ENCODE assay signal across 8 mouse cellular contexts in the genomic region with DNA sequence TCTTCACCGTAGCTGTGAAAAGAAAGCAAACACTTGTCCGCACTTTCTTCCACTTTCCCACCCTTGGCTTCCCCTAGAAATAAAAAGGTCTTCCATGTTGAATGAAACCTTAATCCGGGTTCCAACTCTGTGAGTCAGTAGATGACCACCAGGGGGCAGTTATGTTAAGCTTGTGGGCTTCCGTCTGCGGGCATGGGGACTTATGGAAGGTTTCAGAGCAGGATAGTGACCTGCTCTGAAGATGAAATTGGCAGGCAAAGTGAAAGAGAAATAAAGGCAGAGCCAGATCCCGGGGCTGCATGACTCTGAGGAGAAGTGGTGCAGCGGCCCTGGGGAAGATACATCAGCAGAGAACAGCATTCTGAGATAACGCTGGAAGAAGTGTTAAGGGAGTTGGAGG.
DNase-seq lines count a peak whose midpoint lies in the region; ATAC-seq and TF ChIP-seq lines count a peak whose summit lies in the region.

No protein-coding gene starts in this region.

- no peaks in the 10 kb centered on the region for H3K79me2 ChIP-seq in MEL (ENCODE audit: control insufficient read depth, insufficient read depth, low read length, poor library complexity)

- H3K4me2 ChIP-seq in forebrain, embryonic 16.5 days (ENCODE audit: low read length), result no peak overlapping the region
- H3K4me2 ChIP-seq in lung, embryonic 16.5 days (ENCODE audit: low read depth, low read length), result peak overlapping the region; percentile 42

- peak overlapping the region in 1 of 2 experiments; percentile 1; a peak in 1 of 4 replicates for H3K4me3 ChIP-seq in MEL (ENCODE audit: control insufficient read depth in 1 of 2, insufficient read depth in 1 of 2, low read depth in 2 of 2, low read length in 2 of 2)
- no peak overlapping the region for H3K4me3 ChIP-seq in forebrain, embryonic 16.5 days (replicated peaks; ENCODE audit: low read length)
- no peak overlapping the region for H3K4me3 ChIP-seq in lung, embryonic 16.5 days (ENCODE audit: low read length)

- peak; percentile 83 for TF ChIP-seq RAD21 in MEL (IDR thresholded peaks at IDR 0.05; ENCODE audit: low read depth, low read length)

- H3K36me3 ChIP-seq in MEL (ENCODE audit: control insufficient read depth in 1 of 2, insufficient read depth in 2 of 2, low read length in 2 of 2), result no peaks in the 10 kb centered on the region
- no peaks in the 10 kb centered on the region for H3K36me3 ChIP-seq in forebrain, embryonic 16.5 days (ENCODE audit: control insufficient read depth, insufficient read depth)
- H3K36me3 ChIP-seq in lung, embryonic 16.5 days (ENCODE audit: control insufficient read depth, insufficient read depth, low read length), result no peaks in the 10 kb centered on the region

- ATAC-seq in forebrain, embryonic 16.5 days, result peak; percentile 79
- ATAC-seq in lung, embryonic 16.5 days (ENCODE audit: low read depth), result peak; percentile 84

- H3K9me3 ChIP-seq in MEL (replicated peaks; ENCODE audit: insufficient read depth, low read length), result no peaks in the 10 kb centered on the region
- no peaks in the 10 kb centered on the region for H3K9me3 ChIP-seq in forebrain, embryonic 16.5 days (ENCODE audit: control insufficient read depth, low read length)
- no peaks in the 10 kb centered on the region for H3K9me3 ChIP-seq in lung, embryonic 16.5 days (ENCODE audit: control insufficient read depth, low read length)

- WGBS in forebrain, embryonic 16.5 days, result 28% methylated on average over 8 of the region's 8 CpGs
- WGBS in lung, embryonic 16.5 days, result 13% methylated on average over 8 of the region's 8 CpGs

- TF ChIP-seq POLR2A in MEL (IDR thresholded peaks at IDR 0.05; ENCODE audit: control insufficient read depth in 1 of 2, insufficient read depth in 1 of 2, low read depth in 1 of 2, low read length in 2 of 2, poor library complexity in 1 of 2), result no peak

- peak; percentile 65 for DNase-seq in MEL (ENCODE audit: low read depth, low spot score)
- peak; percentile 25 for DNase-seq in c-Kit-positive CD71-positive TER-119-positive erythroid progenitor cells, embryonic 14.5 days (ENCODE audit: low spot score)
- peak; percentile 54 for DNase-seq in heart, postnatal 25 days (ENCODE audit: low spot score)
- peak; percentile 40 to 88 for DNase-seq in layer of hippocampus, adult 18-20 months (ENCODE audit: low spot score in 2 of 2)
- DNase-seq in retina, embryonic 14.5 days (ENCODE audit: low spot score), result peak; percentile 94
- peak; percentile 53 to 56 for DNase-seq in urinary bladder, postnatal 36 days (ENCODE audit: low spot score in 2 of 2)

- peak; percentile 23 to 79 (median 65); a peak in 5 of 6 replicates for TF ChIP-seq CTCF in MEL (IDR thresholded peaks at IDR 0.05 in 2 of 3, conservative IDR thresholded peaks at IDR 0.05 in 1 of 3; ENCODE audit: control insufficient read depth in 1 of 3, insufficient read depth in 1 of 3, low read depth in 2 of 3, low read length in 3 of 3, poor library complexity in 1 of 3, severe bottlenecking in 1 of 3)

- no peak overlapping the region for H3K27ac ChIP-seq in MEL (ENCODE audit: control insufficient read depth, low read depth, low read length)
- H3K27ac ChIP-seq in forebrain, embryonic 16.5 days (ENCODE audit: low read length), result no peak overlapping the region
- no peak overlapping the region for H3K27ac ChIP-seq in lung, embryonic 16.5 days (ENCODE audit: low read length)

- intact Hi-C loops in heart, postnatal 25 days (cut with DNase I), result loop anchor here (10.0 kb wide), 2 partner anchors 83 to 1107 kb away; no protein-coding TSS in a partner anchor

- H3K9ac ChIP-seq in MEL (ENCODE audit: control insufficient read depth, low read depth, low read length, poor library complexity, severe bottlenecking), result no peak overlapping the region
- no peak overlapping the region for H3K9ac ChIP-seq in forebrain, embryonic 16.5 days (replicated peaks; ENCODE audit: low read depth, low read length)
- H3K9ac ChIP-seq in lung, embryonic 16.5 days (ENCODE audit: low read length), result no peak overlapping the region

- no peaks in the 10 kb centered on the region for H3K27me3 ChIP-seq in MEL (ENCODE audit: control insufficient read depth in 1 of 2, insufficient read depth in 2 of 2, low read length in 2 of 2)
- no peaks in the 10 kb centered on the region for H3K27me3 ChIP-seq in forebrain, embryonic 16.5 days (replicated peaks; ENCODE audit: control insufficient read depth, insufficient read depth, low read length)
- no peaks in the 10 kb centered on the region; the same call in 1 of the 2 replicates for H3K27me3 ChIP-seq in lung, embryonic 16.5 days (ENCODE audit: control insufficient read depth, insufficient read depth, low read depth, low read length)

- no peak for TF ChIP-seq EP300 in MEL (IDR thresholded peaks at IDR 0.05; ENCODE audit: low read depth in 1 of 2, low read length in 2 of 2)

- no peaks in the 10 kb centered on the region for H3K4me1 ChIP-seq in MEL (ENCODE audit: control insufficient read depth in 1 of 2, insufficient read depth in 2 of 2, low read length in 2 of 2)
- 0 out of 2 replicates have a peak, but pooled peaks cover 2% of the 10 kb centered on the region for H3K4me1 ChIP-seq in forebrain, embryonic 16.5 days (replicated peaks; ENCODE audit: control insufficient read depth, insufficient read depth, low read length)
- H3K4me1 ChIP-seq in lung, embryonic 16.5 days (replicated peaks; ENCODE audit: control insufficient read depth, insufficient read depth, low read length), result peaks cover 4% of the 10 kb centered on the region

TF ChIP-seq in MEL, 35 proteins besides CTCF, POLR2A, EP300 and RAD21:
- TF ChIP-seq TBP (IDR thresholded peaks at IDR 0.05; ENCODE audit: low read depth, low read length) (no peak), SMC3 (IDR thresholded peaks at IDR 0.05; ENCODE audit: low read depth, low read length) (peak; percentile 93), ZC3H11A (IDR thresholded peaks at IDR 0.05; ENCODE audit: low read depth, low read length) (peak; percentile 89), GATA1 (IDR thresholded peaks at IDR 0.05; ENCODE audit: low read depth, low read length) (no peak), ZNF384 (IDR thresholded peaks at IDR 0.05; ENCODE audit: low read depth, low read length) (0 out of 2 replicates have a peak, but pooled peaks have one; percentile 19), GABPA (IDR thresholded peaks at IDR 0.05; ENCODE audit: low read depth, low read length) (no peak)

Comparison
In these comparisons a context has a peak if more than half of its experiments do, and no peak if none do; other contexts are left out.
1. DNase-seq: peak in every context shown above with its lines; median percentile 94 in retina, embryonic 14.5 days; 65 in MEL; 64 in layer of hippocampus, adult 18-20 months; 54 in urinary bladder, postnatal 36 days; 54 in heart, postnatal 25 days; 25 in c-Kit-positive CD71-positive TER-119-positive erythroid progenitor cells, embryonic 14.5 days.